Mouse (Mus musculus) liver, embryonic 14.5 days (tissue): Measurements from ENCODE around the gene Irf1. TPM values are rescaled to one million over a fixed set of nuclear protein-coding genes. Genes with fewer than 3 reads are reported as not detected.

Experiments
- ATAC-seq: fragments of 200-750 bp; cut with Nextera tagmentation; 2 replicates; pipeline ENCODE4 v1.8.0; 2017; ENCODE audit warnings: moderate number of reproducible peaks, mild to moderate bottlenecking, moderate library complexity; ENCODE audit not compliant: insufficient read depth
- DNase-seq, 3 experiments: peaks; one replicate each; pipeline ENCODE4 v3.0.0-alpha.2; 2012 to 2013; ENCODE audit warnings: low read depth in 3 of 3, low spot score in 3 of 3
- H3K27ac ChIP-seq: fragments of 300-500 bp; sonication (generic); 2 replicates; pipeline ENCODE4 v1.5.1; 2014; ENCODE audit warnings: moderate library complexity, mild to moderate bottlenecking, control low read depth, inconsistent platforms
- H3K27me3 ChIP-seq: fragments of 300-500 bp; sonication (generic); 2 replicates; pipeline ENCODE4 v1.6.1; 2014; ENCODE audit warnings: mild to moderate bottlenecking, low read length, moderate library complexity; ENCODE audit not compliant: control insufficient read depth, insufficient read depth
- H3K36me3 ChIP-seq: fragments of 300-500 bp; sonication (generic); replicated peaks from 2 replicates; pipeline ENCODE4 v1.6.1; 2014; ENCODE audit warnings: low read depth; ENCODE audit not compliant: control insufficient read depth, insufficient read depth
- H3K4me1 ChIP-seq, 2 experiments: fragments of 200-500 bp in 1 of 2; fragments of 300-500 bp in 1 of 2; sonication (generic) in 1 of 2; replicated peaks; 2 replicates each; pipeline ENCODE4 v1.6.1; 2012 to 2014; ENCODE audit warnings: antibody characterized with exemption in 1 of 2, inconsistent platforms in 1 of 2, low read length in 1 of 2; ENCODE audit not compliant: control insufficient read depth in 2 of 2, insufficient read depth in 2 of 2
- H3K4me2 ChIP-seq: fragments of 300-500 bp; sonication (generic); 2 replicates; pipeline ENCODE4 v1.6.1; 2014; ENCODE audit warnings: low read depth, mild to moderate bottlenecking, control low read depth, moderate library complexity
- H3K4me3 ChIP-seq, 2 experiments: fragments of 200-500 bp in 1 of 2; fragments of 300-500 bp in 1 of 2; sonication (generic) in 1 of 2; 2 replicates each; pipeline ENCODE4 v1.5.1; 2012 to 2014; ENCODE audit warnings: low read depth in 2 of 2, low read length in 2 of 2, mild to moderate bottlenecking in 2 of 2, control low read depth in 1 of 2, inconsistent platforms in 1 of 2, moderate library complexity in 1 of 2; ENCODE audit not compliant: insufficient read depth in 1 of 2
- H3K9ac ChIP-seq: fragments of 300-500 bp; sonication (generic); replicated peaks from 2 replicates; pipeline ENCODE4 v1.6.1; 2014; ENCODE audit warnings: mild to moderate bottlenecking, control low read depth, moderate library complexity
- H3K9me3 ChIP-seq: fragments of 300-500 bp; sonication (generic); 2 replicates; pipeline ENCODE4 v1.6.1; 2016; ENCODE audit warnings: low read length, mixed read lengths; ENCODE audit not compliant: control insufficient read depth
- CTCF ChIP-seq: IDR thresholded peaks from 2 replicates; pipeline ENCODE4 v1.5.1; 2016; ENCODE audit warnings: antibody characterized with exemption, low read depth, control low read depth
- EP300 ChIP-seq: IDR thresholded peaks from 2 replicates; pipeline ENCODE4 v1.6.1; 2016; ENCODE audit warnings: antibody characterized with exemption, low read depth
- WGBS: fragments of 180-500 bp; shearing (Covaris S2); extraction: QIAGEN DNeasy Blood & Tissue Kit; methylation state at CpG from one replicate; pipeline ENCODE4 v1.1.7; 2014; ENCODE audit not compliant: insufficient replicate concordance; 5-methylcytosine and 5-hydroxymethylcytosine counted together
- microRNA-seq: library from miRNA; unstranded; fragments of <30 nt; microRNA quantifications from one replicate; pipeline ENCODE4, GENCODE M21; 2016
- polyA plus RNA-seq, 2 experiments: library from polyadenylated mRNA; depleted of rRNA in 1 of 2; stranded (reverse) in 1 of 2; unstranded in 1 of 2; fragments of >200 nt; fragmentation: Nextera tagmentation in 1 of 2; extraction: Ambion mirVana in 1 of 2; gene quantifications; 2 replicates each; pipeline versions ENCODE4 v1.2.1 to v1.2.3; 2012 to 2014

Gene Irf1
- polyA plus RNA-seq, 2 experiments: 5.4 to 8.1 TPM

- no peaks in the 10 kb centered on the region for H3K27me3 ChIP-seq
- DNase-seq (no peak), ATAC-seq (no peak)
- no peaks in the 10 kb centered on the region for H3K36me3 ChIP-seq
- no peaks in the 10 kb centered on the region for H3K9me3 ChIP-seq
- H3K9ac ChIP-seq: no peak overlapping the region
- no peak for TF ChIP-seq CTCF
- TF ChIP-seq EP300: no peak
- no peak overlapping the region for H3K4me2 ChIP-seq
- no peak overlapping the region for H3K27ac ChIP-seq
- 72% methylated on average over 6 of the region's 6 CpGs for WGBS
- no peaks in the 10 kb centered on the region for H3K4me1 ChIP-seq
- no peak overlapping the region for H3K4me3 ChIP-seq
These were observed 49.7 kb downstream of the Irf1 start for GRCm38 (mm10) chr11:53819511-53819910.

- no peaks in the 10 kb centered on the region for H3K27me3 ChIP-seq
- no peaks in the 10 kb centered on the region for H3K4me1 ChIP-seq
- no peak for TF ChIP-seq EP300
- TF ChIP-seq CTCF: no peak
- WGBS: 37% methylated on average over 13 of the region's 13 CpGs
- no peak overlapping the region for H3K4me3 ChIP-seq
- no peak overlapping the region for H3K27ac ChIP-seq
- no peak for DNase-seq
- no peak overlapping the region for H3K9ac ChIP-seq
- no peak for ATAC-seq
- H3K9me3 ChIP-seq: no peaks in the 10 kb centered on the region
- no peak overlapping the region for H3K4me2 ChIP-seq
- no peaks in the 10 kb centered on the region for H3K36me3 ChIP-seq
These were observed 50.8 kb downstream of the Irf1 start for GRCm38 (mm10) chr11:53820516-53821170.

- ATAC-seq: no peak
- no peak overlapping the region for H3K9ac ChIP-seq
- no peaks in the 10 kb centered on the region for H3K9me3 ChIP-seq
- no peaks in the 10 kb centered on the region for H3K36me3 ChIP-seq
- no peak overlapping the region for H3K27ac ChIP-seq
- no peak for DNase-seq
- no peaks in the 10 kb centered on the region for H3K27me3 ChIP-seq
- 67% methylated on average over 11 of the region's 11 CpGs for WGBS
- no peaks in the 10 kb centered on the region for H3K4me1 ChIP-seq
- no peak for TF ChIP-seq EP300
- TF ChIP-seq CTCF: no peak
- H3K4me2 ChIP-seq: no peak overlapping the region
- no peak overlapping the region for H3K4me3 ChIP-seq
These were observed 51.6 kb downstream of the Irf1 start for GRCm38 (mm10) chr11:53821230-53821944.

GRCm38 (mm10) chr11:53821945-53822338 is 52.1 kb downstream of the Irf1 start:
- no peak overlapping the region for H3K9ac ChIP-seq
- DNase-seq (no peak), ATAC-seq (no peak)
- H3K36me3 ChIP-seq: no peaks in the 10 kb centered on the region
- H3K4me1 ChIP-seq: no peaks in the 10 kb centered on the region
- no peaks in the 10 kb centered on the region for H3K9me3 ChIP-seq
- no peak overlapping the region for H3K27ac ChIP-seq
- H3K4me2 ChIP-seq: no peak overlapping the region
- H3K4me3 ChIP-seq: no peak overlapping the region
- H3K27me3 ChIP-seq: no peaks in the 10 kb centered on the region
- 70% methylated on average over 3 of the region's 3 CpGs for WGBS
- TF ChIP-seq CTCF: no peak
- TF ChIP-seq EP300: no peak

GRCm38 (mm10) chr11:53825409-53825808 is 55.6 kb downstream of the Irf1 start:
- H3K36me3 ChIP-seq: no peaks in the 10 kb centered on the region
- no peak overlapping the region for H3K4me2 ChIP-seq
- H3K4me1 ChIP-seq: no peaks in the 10 kb centered on the region
- H3K4me3 ChIP-seq: no peak overlapping the region
- no peaks in the 10 kb centered on the region for H3K27me3 ChIP-seq
- 40% methylated on average over 4 of the region's 4 CpGs for WGBS
- H3K9ac ChIP-seq: no peak overlapping the region
- DNase-seq (no peak), ATAC-seq (no peak)
- H3K9me3 ChIP-seq: no peaks in the 10 kb centered on the region
- no peak for TF ChIP-seq EP300
- TF ChIP-seq CTCF: no peak
- H3K27ac ChIP-seq: no peak overlapping the region

Small RNAs within 50 kb of the gene (microRNA-seq; reads per million reads assigned to microRNA genes)
- not detected for gene Mir7671

Other genes starting within 250 kb of the Irf1 start
- 2.1 and 3.3 TPM in 2 replicates for gene Kif3a, start 202.6 kb upstream of the Irf1 start, polyA plus RNA-seq (2012; rRNA removed)
- gene Kif3a, start 202.6 kb upstream of the Irf1 start, polyA plus RNA-seq (2014; fragmentation: Nextera tagmentation; extraction: Ambion mirVana): 6.4 and 7.7 TPM in 2 replicates
- 0.26 and 0.27 TPM in 2 replicates for gene Il4, start 151.3 kb upstream of the Irf1 start, polyA plus RNA-seq (2012; rRNA removed)
- gene Il4, start 151.3 kb upstream of the Irf1 start, polyA plus RNA-seq (2014; fragmentation: Nextera tagmentation; extraction: Ambion mirVana): 0.61 and 0.73 TPM in 2 replicates
- 0.04 TPM in 1 of 2 replicates, not detected in the other for gene Il13, start 135.3 kb upstream of the Irf1 start, polyA plus RNA-seq (2012; rRNA removed)
- not detected in 2 replicates for gene Il13, start 135.3 kb upstream of the Irf1 start, polyA plus RNA-seq (2014; fragmentation: Nextera tagmentation; extraction: Ambion mirVana)
- 3.1 and 5.1 TPM in 2 replicates for gene Rad50, start 62.7 kb upstream of the Irf1 start, polyA plus RNA-seq (2012; rRNA removed)
- gene Rad50, start 62.7 kb upstream of the Irf1 start, polyA plus RNA-seq (2014; fragmentation: Nextera tagmentation; extraction: Ambion mirVana): 10.0 and 10.3 TPM in 2 replicates
- not detected in 2 replicates for gene Il5, start 49.2 kb upstream of the Irf1 start, polyA plus RNA-seq (2012; rRNA removed)
- gene Il5, start 49.2 kb upstream of the Irf1 start, polyA plus RNA-seq (2014; fragmentation: Nextera tagmentation; extraction: Ambion mirVana): not detected in 2 replicates
- not detected in 2 replicates for gene Gm17334, start 3.2 kb downstream of the Irf1 start, polyA plus RNA-seq (2012; rRNA removed)
- gene Gm17334, start 3.2 kb downstream of the Irf1 start, polyA plus RNA-seq (2014; fragmentation: Nextera tagmentation; extraction: Ambion mirVana): not detected in 2 replicates
- gene Gm12216, start 89.2 kb downstream of the Irf1 start, polyA plus RNA-seq (2012; rRNA removed): 0.15 TPM in 1 of 2 replicates, not detected in the other
- 0.14 TPM in 1 of 2 replicates, not detected in the other for gene Gm12216, start 89.2 kb downstream of the Irf1 start, polyA plus RNA-seq (2014; fragmentation: Nextera tagmentation; extraction: Ambion mirVana)
- gene Slc22a5, start 121.6 kb downstream of the Irf1 start, polyA plus RNA-seq (2012; rRNA removed): 1.5 and 1.7 TPM in 2 replicates
- 1.9 and 2.6 TPM in 2 replicates for gene Slc22a5, start 121.6 kb downstream of the Irf1 start, polyA plus RNA-seq (2014; fragmentation: Nextera tagmentation; extraction: Ambion mirVana)
- 2.0 and 2.8 TPM in 2 replicates for gene Slc22a21, start 210.3 kb downstream of the Irf1 start, polyA plus RNA-seq (2012; rRNA removed)
- 1.3 and 1.7 TPM in 2 replicates for gene Slc22a21, start 210.3 kb downstream of the Irf1 start, polyA plus RNA-seq (2014; fragmentation: Nextera tagmentation; extraction: Ambion mirVana)